Mouse (Mus musculus) CH12.LX (cell line): Measurements from ENCODE around the gene Rps16.
"Not testable (repeated sequence)": the region's sequence is repeated elsewhere in the genome, so short reads cannot be mapped to it uniquely, and the experiment has no call there.

Experiments used
- CTCF ChIP-seq, 2 experiments: IDR thresholded peaks in 1 of 2; conservative IDR thresholded peaks in 1 of 2; 2 replicates each; pipeline ENCODE4 v1.5.1; 2011 to 2012; ENCODE audit warnings: low read depth in 2 of 2, low read length in 2 of 2, improper control_type of control experiment in 1 of 2, inconsistent platforms in 1 of 2, mild to moderate bottlenecking in 1 of 2, moderate library complexity in 1 of 2
- EP300 ChIP-seq: IDR thresholded peaks from 2 replicates; pipeline ENCODE4 v1.6.1; 2011; ENCODE audit warnings: low read length, improper control_type of control experiment
- JUND ChIP-seq: conservative IDR thresholded peaks from 2 replicates; pipeline ENCODE4 v1.6.1; 2011; ENCODE audit warnings: low read depth, low read length, improper control_type of control experiment
- MAFK ChIP-seq: IDR thresholded peaks from 2 replicates; pipeline ENCODE4 v1.6.1; 2011; ENCODE audit warnings: low read length, improper control_type of control experiment; ENCODE audit not compliant: insufficient replicate concordance
- MEF2A ChIP-seq: IDR thresholded peaks from 2 replicates; pipeline ENCODE4 v1.6.1; 2014; ENCODE audit warnings: low read depth, mild to moderate bottlenecking, inconsistent platforms, low read length, improper control_type of control experiment, borderline replicate concordance
- MXI1 ChIP-seq: IDR thresholded peaks from 2 replicates; pipeline ENCODE4 v1.6.1; 2011; ENCODE audit warnings: mild to moderate bottlenecking, low read depth, low read length, improper control_type of control experiment
- POLR2A ChIP-seq: IDR thresholded peaks from 2 replicates; pipeline ENCODE4 v1.6.1; 2011; ENCODE audit warnings: low read depth, mild to moderate bottlenecking, improper control_type of control experiment, low read length
- RCOR1 ChIP-seq: conservative IDR thresholded peaks from 2 replicates; pipeline ENCODE4 v1.6.1; 2012; ENCODE audit warnings: low read depth, mild to moderate bottlenecking, inconsistent platforms, low read length, improper control_type of control experiment

GRCm38 (mm10) chr7:28387384-28387783, 36.9 kb downstream of the Rps16 start:
- TF ChIP-seq CTCF (conservative IDR thresholded peaks at IDR 0.05 in 1 of 2, IDR thresholded peaks at IDR 0.05 in 1 of 2; ENCODE audit: low read depth in 2 of 2, low read length in 2 of 2); MEF2A; RCOR1; EP300; MXI1; JUND; POLR2A; MAFK: not testable (repeated sequence)
